Mouse (Mus musculus) retina, postnatal 1 day (tissue): ENCODE measurements at regions not wholly inside any gene's neighbourhood (a gene's known extent, or its start where the extent isn't known, plus 50 kb on each side); places are given as distances from the start of the nearest gene placed in this dataset.
"Not testable (repeated sequence)": the region's sequence is repeated elsewhere in the genome, so short reads cannot be mapped to it uniquely, and the experiment has no call there.

ENCODE experiments used
- DNase-seq: peaks from one replicate; pipeline ENCODE4 v3.0.0-alpha.2; 2012

DNA sequence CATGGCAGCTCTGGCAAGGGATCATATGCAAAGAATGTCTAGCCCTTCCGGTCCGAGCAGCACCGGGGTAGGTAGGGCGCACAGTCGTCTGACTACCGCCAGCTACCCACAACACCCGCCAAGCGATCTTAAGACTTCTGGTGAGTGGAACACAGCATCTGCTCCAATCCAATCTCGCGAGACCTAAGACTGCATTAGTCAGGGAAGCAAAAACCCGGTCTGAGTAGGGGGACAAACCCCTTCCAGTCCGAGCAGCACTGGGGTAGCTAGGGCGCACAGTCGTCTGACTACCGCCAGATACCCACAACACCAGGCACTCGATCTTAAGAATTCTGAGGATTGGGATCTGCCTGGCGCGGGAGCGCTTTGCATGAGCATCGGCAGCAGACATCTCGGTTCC, 57.1 kb downstream of the Nap1l2 start:
- DNase-seq, result not testable (repeated sequence)

DNA sequence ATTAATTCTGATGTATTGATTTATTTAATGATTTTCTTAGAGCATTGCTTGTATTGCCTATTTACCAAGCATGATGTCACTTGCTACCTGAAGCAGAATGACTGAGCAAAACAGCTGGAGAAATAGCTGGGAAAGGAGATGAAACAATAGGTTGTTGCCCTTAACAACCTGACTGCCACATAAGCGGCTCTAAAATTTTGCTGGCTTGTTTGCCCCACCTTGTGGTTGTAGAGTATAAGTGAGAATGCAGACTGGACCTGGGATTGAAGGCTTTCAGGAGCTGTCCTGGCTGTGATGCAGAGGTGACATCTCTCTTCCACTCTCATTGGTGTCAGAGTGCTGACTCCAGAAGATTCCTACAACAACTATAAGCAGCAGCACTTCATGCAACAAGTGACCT, 77.3 kb downstream of the Nap1l2 start:
- DNase-seq, result peak; percentile 67

DNA sequence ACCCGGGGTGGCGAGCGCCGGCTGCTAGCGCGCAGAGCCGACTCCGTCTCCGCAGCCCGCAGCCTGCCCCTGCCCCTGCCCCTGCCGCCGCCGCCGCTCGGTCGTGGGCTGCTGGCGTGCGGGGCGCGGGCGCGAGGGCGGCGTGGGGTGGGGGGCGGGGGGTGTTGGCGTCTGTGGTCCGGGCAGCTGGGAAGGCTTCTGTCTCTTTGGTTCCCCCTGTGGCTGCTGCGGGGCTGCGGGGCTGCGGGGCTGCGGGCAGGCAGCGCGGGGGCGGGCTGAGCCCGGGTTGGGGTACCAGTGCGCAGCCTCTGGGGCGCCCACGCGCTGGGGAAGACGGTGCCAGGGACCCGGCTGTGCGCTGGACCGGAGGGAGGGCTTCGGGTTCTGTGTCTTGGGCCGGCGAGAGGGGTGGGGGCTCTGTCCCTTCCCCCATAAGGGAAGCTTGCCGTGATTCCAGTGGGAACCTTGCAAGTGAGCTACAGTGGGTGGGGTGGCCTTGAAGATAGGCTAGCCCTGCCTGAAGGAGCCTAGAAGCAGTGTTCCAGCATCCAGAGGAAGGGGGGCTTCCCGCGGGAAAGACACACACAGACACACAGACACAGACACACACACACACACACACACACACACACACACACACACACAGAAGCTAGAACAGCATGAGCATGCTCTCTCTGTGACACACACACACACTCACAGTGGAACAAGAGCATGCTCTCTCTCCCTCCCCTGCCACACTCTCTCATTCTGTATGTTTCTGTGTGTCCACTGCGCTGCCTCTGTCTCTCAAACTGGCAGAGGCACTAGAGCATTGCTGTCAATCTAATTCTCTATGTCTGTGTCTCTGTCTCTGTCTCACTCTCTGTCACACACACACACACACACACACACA, 118.5 kb downstream of the Nap1l2 start:
- not testable (repeated sequence) for DNase-seq

DNA sequence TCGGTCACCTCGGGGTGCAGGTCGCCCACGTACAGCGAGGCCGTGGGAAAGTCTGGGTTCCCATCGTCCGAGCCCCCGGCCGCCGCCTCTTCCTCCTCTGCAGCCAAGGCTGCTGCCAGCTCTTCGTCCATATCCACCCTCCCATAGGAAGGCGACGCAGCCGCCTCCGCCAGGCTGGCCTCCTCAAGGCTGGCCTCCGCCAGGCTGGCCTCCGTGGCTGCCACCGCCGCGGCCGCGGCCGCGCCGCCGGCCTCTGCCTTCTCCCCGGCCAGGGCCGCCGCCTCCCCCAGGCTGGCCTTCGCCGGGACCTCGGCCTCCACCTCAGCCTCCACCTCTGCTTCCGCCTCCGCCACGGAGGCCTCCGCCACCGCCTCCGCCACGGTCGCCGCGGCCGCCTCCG, 119.3 kb downstream of the Nap1l2 start:
- DNase-seq, result not testable (repeated sequence)

DNA sequence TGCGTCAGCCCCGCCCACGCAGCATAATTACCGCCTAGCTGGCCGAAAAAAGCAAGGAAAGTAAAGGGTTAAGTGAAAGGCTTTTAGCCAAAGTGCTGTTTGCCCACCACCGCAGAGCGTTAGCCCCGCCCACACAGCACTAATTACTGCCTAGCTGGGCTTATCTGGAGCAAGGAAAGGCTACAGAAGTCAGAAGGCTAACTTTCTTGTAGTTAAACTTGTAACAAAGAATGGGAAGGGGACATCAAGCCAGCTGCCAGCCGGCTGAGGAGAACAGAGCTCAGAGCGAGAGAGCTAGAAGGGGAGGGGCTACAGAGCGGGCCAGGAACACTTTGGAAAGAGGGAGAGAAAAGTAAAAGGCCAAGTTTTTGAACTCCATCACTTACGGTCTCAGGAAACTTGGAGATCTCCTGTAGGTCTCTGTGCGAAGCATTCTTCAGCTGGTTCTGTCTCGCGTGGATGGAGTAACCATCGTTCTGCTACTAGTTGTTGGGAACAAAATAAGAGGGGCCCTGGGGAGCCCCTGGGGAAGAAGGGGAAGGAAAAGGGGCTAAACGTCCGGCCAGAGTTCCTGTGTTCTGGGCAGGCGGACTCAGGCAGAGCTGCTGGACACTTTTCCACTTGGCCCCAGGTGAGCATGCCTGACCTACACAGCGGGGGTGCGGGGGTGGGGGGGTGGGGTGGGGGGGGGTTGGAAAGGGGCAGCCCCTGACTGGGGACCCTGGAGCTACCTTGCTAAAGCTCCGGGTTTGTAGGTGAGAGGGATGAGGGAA, 98.3 kb downstream of the 1700018G05Rik start:
- DNase-seq, result peak; percentile 84

DNA sequence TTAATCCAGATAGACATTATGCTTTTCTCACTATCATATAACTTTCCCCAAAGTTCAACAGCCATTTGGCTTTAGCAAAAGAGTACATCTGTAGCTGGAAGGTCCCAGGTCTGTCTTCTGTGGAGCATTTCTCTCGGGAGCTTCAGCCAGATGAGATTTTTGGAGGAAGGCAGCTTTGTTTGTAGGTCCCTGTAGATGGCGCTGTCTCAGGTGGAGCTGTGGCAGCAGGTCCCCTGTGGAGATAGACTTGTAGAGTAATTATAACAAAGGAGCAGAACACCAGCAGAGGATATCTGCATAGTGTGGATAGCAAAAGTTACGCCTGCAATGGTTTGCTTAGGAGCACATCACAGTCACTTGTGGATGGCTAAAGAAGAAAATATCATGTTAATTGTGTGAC, 97.3 kb downstream of the 1700018G05Rik start:
- peak; percentile 35 for DNase-seq

DNA sequence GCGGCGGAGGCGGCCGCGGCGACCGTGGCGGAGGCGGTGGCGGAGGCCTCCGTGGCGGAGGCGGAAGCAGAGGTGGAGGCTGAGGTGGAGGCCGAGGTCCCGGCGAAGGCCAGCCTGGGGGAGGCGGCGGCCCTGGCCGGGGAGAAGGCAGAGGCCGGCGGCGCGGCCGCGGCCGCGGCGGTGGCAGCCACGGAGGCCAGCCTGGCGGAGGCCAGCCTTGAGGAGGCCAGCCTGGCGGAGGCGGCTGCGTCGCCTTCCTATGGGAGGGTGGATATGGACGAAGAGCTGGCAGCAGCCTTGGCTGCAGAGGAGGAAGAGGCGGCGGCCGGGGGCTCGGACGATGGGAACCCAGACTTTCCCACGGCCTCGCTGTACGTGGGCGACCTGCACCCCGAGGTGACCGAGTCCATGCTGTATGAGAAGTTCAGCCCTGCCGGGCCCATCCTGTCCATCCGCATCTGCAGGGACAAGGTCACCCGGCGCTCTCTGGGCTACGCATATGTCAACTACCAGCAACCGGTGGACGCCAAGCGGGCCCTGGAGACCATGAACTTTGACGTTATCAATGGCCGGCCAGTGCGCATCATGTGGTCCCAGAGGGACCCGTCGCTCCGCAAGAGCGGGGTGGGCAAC, 85.4 kb downstream of the 1700018G05Rik start:
- DNase-seq, result not testable (repeated sequence)

DNA sequence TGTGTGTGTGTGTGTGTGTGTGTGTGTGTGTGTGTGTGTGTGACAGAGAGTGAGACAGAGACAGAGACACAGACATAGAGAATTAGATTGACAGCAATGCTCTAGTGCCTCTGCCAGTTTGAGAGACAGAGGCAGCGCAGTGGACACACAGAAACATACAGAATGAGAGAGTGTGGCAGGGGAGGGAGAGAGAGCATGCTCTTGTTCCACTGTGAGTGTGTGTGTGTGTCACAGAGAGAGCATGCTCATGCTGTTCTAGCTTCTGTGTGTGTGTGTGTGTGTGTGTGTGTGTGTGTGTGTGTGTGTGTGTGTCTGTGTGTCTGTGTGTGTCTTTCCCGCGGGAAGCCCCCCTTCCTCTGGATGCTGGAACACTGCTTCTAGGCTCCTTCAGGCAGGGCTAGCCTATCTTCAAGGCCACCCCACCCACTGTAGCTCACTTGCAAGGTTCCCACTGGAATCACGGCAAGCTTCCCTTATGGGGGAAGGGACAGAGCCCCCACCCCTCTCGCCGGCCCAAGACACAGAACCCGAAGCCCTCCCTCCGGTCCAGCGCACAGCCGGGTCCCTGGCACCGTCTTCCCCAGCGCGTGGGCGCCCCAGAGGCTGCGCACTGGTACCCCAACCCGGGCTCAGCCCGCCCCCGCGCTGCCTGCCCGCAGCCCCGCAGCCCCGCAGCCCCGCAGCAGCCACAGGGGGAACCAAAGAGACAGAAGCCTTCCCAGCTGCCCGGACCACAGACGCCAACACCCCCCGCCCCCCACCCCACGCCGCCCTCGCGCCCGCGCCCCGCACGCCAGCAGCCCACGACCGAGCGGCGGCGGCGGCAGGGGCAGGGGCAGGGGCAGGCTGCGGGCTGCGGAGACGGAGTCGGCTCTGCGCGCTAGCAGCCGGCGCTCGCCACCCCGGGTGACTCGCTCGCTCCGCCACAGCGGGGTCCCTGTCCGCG, 84.4 kb downstream of the 1700018G05Rik start:
- not testable (repeated sequence) for DNase-seq

DNA sequence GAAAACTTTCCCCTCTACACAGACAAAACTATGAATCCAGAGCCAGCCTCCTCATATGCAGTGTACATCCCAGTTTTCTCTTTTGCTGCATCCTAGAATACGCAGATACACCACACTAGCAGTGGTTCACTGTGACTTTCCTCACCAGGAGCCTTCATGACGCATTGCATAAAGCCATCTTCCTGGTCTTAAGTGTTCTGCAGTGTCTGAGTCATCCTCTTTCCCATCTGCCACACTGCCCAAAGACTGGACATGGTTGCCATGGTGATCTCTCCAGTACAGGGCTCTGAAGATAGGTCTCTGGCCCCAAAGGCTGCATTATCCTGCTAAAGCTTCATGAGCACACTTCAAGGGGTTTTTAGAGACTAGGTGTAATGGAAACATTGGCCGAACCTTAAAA, 65.8 kb downstream of the 1700018G05Rik start:
- not testable (repeated sequence) for DNase-seq
